Mouse (Mus musculus) skeletal muscle tissue, adult 2 months (tissue): Measurements from ENCODE around the gene Mef2b.
"Not testable (repeated sequence)": the region's sequence is repeated elsewhere in the genome, so short reads cannot be mapped to it uniquely, and the experiment has no call there.

Source experiments
- DNase-seq: peaks from one replicate; pipeline ENCODE4 v3.0.0-alpha.2; 2012; ENCODE audit warnings: low read depth, low spot score

Gene Mef2b

DNA sequence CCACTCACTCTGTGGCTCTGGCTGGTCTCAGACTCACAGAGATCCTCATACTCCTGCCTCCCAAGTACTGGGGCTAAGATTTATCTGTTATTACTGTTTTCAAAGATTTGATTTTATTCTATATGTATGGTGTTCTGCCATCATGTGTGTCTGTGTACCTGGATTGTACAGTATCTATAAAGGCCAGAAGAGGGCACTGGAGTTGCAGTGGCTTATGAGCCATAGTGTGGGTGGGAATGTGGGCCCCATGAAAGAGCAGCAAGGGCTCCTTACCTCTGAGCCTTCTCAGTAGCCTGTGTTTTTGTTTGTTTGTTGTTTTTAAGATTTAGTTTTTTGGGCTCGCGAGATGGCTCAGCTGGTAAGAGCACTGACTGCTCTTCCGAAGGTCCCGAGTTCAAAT is 39.6 kb downstream of the Mef2b start:
- DNase-seq: no peak

DNA sequence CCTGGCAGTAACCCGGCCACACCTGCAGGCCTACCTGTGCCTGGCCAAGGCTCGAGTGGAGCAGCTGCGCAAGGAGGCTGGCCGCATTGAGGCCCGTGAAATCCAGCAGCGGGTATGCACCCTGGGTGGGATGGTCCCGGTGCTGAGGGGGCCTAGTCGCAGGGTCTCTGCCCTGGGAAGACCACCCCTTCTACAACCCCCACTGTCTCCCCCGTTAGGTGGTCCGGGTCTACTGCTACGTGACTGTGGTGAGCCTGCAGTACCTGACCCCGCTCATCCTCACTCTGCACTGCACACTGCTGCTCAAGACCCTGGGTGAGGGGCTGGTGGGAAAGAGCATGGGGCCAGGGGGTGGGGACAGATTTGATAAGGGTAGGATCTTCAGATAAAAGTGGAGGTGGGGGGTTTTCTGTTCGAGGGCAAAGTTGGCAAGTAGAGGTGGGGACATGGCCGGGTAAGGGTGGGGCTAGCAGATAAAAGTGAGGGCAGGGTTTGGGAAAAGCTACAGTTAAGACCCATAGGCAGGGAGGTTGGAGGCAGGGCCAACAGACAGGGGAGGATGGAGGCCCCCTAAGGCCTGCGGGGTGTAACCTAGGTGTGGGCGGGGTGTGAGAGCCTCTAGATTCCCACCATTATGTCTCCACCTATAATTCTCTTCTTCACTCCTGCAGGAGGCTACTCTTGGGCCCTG is 41.8 kb downstream of the Mef2b start:
- DNase-seq: no peak

DNA sequence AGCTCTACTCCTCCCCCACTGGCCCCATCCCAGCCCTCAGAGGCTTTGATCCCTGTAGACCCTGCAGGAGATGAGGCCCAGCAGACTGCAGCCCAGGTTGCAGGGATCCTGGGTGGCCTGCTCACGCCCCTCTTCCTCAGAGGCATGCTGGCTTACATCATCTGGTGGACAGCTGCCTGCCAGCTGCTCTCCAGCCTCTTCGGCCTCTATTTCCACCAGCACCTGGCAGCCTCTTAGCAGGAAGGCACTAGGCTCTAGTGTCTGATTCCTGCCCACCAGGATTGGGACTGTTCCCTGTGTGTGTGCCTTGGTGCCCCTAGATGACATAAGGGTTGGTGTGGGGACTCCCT is 42.4 kb downstream of the Mef2b start:
- DNase-seq: no peak

DNA sequence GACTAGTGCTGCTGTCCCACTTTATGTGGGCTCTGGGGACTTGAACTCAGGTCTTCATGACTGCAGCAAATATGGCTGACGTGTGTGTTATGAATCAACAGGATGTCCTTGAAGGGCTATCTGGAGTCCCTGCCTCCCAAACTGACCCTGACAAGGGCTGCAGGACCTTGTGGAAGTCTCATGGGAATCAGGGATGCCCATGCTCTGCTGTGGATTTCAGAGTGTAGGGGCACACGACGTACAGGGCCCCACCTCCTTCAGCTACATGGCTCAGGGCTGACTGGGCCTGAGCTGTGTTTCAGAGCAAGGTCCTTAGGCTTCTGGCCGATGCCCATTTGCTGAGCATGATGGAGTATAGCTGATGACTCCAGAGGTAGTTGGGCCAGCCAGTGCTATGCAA is 43.7 kb downstream of the Mef2b start:
- no peak for DNase-seq

DNA sequence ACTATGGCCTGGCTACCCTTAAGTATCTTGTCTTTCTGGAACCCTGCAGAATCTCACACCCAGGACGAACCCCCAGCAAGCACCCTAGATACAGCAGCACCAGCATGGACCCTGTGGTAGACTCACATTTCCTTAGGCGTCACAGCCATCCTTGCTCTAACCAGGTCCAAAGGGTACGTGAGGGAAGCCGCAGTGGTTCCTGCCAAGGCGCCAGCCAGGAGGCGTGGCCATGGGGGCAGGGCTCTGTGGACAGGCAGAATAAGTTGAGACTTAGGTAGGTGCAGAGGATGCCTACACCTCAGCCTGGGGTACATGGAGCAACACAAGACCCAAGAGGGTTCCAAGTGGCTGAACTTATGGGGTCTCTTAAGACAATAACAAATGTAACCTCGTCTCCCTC is 49.2 kb downstream of the Mef2b start:
- no peak for DNase-seq

DNA sequence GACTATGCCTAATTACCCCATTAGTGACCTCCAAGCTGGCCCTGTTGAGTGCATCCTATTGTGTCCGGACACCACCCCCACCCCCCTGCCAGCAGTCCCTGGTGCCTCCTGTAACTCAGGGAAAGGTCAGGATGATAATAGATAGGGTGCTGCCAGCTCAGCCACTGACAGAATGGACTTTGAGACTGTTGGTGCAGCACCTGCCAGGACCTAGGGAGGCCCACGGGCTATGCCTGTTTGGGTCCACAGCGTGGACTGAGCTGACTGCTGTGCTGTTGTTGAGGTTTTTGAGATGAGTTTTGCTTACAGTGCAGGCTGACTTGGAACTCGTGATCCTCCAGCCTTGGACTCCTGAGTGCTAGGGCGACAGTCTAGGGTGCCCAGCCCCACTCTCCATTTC is 53.7 kb downstream of the Mef2b start:
- no peak for DNase-seq

DNA sequence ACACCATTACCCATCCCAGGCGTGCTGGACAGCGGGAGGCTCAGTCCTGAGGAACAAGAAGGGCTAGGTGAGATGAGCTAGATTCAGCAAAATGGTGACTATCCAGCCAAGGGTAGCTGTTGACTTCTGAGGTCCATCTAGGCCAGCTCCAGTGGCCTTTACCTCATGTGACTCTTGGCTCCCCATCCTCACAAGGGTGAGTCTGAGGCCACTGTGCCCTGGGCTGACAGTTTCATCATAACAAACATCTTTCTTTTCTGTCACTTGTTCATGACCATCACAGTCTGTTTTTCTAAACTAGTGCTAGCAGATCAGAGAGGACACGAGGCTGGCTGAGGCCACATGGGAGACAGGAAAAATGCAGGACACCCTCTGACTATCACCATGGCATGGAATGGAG is 54.7 kb downstream of the Mef2b start:
- DNase-seq: no peak

DNA sequence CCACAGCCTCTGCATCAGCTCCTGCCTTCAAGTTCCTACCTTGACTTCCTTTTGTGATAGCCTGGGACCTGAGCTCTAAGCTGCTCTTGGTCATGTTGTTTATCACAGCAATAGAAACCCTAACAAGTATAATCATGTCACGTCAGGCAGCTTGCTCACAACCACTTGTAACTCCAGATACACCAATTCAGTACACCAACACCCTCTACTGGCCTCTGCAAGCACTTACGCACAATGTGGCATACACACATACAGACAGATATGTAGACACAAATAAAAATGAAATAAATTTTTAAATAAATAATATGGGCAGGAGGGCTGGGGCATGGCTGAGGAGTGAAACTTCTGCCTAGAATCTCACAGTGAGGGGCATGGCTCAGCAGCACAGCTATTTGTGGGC is 56.3 kb downstream of the Mef2b start:
- no peak for DNase-seq

DNA sequence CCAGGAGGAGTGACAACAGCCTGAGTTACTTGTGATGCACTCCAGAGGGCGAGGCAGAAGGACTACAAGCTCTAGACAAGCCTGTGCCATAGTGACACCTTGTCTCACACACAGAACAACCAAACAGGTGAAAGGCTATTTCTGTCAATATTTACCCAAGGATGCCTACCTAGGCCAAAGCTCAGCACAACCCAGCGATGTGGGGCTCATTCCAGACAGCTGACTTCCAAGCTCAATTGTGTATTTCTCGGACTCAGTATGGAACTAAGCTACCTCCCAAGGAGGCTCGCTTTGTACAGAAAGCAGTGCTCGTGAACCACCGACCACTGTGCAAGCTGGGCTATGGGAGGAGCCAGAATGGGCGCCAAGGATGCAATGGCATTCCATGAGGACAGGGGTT is 58.1 kb downstream of the Mef2b start:
- no peak for DNase-seq

DNA sequence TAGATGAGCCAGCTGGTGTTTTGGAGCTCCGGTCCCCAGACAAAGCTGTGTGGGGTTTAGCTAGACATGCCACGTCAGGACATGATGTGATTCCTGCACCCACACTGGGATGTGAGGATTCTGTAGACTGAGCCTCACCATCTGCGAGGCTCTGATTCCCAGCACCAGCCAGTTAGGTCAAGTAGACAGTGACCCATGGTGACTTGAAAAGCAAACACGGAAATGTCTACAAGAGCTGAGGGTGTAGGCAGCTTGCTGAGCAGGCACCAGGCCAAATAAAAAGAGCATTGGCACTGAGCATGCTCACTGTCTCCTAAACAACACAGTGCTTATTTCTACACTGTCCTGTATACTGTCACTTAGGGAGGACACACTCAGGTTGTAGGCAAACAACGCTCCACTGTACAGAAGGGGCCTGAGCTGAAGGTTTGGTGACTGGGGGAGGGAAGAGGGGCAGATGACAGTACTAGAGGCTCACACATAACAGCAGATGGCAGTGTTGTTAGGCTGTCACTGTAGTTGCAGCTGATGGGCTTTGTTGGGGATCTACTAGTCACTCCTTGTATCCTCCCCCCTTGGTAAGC is 60.7 kb downstream of the Mef2b start:
- DNase-seq: no peak

DNA sequence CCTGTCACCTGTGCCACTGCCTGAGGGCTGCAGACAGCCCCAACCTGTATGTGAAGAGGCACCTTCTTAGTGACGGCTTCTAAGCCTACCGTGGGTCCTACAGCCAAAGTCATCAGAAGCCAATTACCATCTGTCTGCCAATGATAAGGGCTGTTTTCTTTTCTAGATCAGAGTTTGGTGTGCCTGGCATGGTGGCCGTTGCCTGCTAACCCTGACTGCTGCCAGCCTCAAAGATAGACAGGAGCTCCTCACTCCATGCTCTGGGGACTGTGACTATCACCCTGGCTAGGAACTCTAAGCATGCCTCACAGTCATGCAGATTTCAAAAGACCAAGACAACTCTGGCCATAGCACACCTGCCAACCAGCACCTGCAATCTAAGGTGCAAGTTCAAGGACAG is 61.9 kb downstream of the Mef2b start:
- no peak for DNase-seq

DNA sequence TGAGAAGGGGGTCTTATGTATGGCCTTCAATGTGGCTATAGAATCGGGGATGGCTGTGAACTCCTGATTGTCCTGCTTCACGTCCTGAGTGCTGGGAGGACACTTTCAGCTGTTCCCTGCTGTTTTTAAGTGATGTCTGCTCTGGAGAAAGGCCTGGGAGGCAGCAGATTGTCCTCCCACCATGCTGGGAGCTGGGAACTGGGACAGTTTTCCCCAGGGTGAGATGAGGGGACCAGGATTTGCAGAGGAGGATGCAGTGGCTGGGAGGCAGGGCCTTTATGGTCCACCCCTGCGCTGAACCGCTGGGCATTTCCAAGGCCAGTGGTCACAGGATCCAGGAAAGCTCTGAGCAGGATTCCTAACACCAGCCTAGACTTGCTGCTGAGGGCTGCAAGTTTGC is 63.6 kb downstream of the Mef2b start:
- DNase-seq: no peak

DNA sequence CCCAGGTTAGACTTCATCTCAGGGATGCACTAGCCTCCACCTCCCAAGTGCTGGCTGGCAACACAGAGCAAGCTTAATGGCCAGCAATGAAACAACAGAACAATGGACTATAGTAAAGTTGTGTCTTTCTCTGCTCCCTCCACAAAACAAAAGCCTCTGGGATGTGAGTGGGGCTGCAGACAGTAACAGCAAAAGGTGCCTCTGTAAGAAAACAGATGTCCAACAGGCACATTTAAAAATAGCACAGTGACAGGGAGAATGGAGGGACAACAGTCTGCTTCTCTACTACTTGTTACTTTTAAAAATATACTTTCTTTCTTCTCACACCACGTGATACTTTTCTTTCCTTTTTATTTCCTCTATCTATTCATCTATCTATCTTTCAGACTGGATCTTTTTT is 65.2 kb downstream of the Mef2b start:
- DNase-seq: no peak

DNA sequence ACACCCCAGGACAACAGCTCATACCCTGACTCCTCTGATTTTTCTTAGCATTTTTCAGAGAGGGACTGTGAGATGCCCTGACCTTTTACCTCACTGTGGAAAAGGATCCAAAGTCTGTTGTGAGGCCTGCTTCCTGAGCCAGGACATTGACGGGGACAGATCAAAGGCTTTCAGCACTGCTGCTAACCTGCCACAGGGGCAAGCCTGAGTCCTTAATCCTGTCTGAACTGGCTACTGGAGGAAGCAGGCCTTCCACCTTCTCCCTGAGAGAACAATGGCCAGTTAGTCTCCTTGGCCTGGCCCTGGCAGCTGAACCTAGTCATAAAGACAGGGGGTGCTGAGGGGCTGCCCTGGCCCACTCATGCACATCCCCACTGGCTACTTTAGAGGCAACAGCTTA is 68.6 kb downstream of the Mef2b start:
- DNase-seq: no peak

DNA sequence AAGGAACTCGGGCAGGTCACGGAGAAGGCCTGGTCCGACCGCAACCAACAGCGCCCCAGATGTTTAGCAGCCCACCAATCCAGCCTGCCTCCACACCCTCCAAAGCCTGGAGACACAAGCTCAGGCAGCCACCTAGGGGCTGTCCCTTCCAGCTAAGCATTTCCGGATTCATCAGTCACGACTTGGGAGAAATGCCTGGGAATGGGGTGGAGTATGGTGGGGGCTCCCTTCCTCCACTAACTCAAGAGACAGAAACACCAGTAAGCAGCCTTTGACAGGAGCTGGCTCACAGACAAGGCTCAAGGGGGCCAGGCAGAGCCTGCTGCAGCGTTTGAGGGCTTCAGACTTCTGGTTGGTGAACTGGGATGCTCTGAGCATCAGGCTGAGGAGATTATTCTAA is 71.0 kb downstream of the Mef2b start:
- DNase-seq: no peak

DNA sequence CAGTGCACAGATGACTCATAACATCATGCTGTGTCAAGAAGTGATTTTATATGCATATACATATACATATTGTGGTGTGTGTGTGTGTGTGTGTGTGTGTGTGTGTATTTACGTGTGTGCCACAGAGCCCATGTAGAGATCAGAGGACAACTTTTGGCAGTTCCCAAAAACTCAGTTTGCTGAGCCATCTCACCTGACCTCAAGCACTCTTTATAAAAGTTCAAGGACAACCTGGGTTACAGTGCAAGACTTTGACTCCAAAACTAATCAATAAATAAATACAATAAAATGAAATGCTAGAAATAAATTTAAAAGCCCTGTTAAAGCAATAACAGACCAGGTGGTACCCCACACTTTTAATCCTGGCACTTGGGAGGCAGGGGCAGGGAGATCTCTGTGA is 71.8 kb downstream of the Mef2b start:
- no peak for DNase-seq

DNA sequence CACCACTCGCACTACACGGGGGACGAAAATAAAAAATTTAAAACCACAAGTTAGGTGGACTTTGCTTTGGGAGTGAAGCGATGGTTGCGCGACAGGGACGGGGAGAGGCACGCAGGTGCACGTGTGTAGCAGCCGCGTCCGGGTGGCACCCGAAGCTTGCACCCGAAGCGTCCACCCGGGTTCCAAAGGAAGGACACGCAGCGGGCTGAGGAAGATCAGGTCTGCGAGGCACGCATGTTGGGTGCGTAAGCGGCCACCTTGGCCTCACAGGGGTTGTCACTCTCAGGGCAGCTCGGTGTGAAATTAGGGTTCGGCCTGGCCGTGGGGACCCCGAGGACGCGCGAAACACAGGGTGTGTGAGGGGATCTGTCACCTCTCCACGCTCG is 72.2 kb downstream of the Mef2b start:
- DNase-seq: no peak

DNA sequence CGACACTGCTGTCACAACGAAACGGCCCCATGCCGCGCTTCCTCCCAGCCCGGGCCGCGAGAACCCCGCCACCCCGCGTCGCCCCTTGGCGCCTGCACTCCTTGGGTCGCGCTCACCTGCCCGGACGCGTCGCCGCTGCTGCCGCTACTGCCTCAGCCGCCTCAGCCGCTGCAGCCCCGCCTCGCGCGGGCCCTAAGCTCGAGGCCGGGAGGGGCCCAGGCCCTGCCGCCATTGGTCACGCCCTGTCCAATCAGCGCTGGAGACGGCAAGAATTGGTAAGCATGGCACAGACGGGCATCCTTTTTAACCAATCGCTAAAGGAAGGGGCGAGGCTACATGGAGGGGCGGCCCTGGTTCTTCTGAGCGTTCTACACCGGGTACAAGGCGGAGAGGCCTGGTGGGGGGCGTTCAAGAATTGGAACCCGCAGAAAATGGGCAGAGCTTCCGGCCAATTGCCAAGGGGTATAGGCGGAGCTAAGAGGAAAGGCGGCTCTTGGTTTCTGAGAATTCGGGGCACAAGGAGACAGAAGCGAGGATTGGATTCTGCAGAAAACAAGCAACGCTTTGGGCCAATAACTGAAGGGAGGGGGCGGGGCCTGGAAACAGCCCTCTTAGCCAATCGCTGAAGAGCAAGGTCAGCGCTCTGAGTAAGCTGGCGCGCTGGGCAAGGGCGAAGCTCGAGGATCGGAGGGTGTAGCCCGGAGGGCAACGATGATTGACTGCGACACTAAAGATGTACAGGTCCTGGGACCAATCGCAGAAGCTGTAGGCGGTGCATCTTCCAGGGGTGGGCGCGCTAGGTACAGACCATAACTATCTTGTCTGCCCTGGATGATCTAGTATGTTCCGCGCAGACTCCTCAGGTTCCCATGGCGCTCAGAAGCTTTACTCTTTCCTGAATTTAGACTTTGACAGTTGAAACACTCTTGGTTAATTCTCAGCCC is 72.9 kb downstream of the Mef2b start, which contains the start of gene Slc25a42:
Slc25a42 (minus strand) TSS at position 194 of the 944 bp plus-strand sequence.
- peak; percentile 99 for DNase-seq

DNA sequence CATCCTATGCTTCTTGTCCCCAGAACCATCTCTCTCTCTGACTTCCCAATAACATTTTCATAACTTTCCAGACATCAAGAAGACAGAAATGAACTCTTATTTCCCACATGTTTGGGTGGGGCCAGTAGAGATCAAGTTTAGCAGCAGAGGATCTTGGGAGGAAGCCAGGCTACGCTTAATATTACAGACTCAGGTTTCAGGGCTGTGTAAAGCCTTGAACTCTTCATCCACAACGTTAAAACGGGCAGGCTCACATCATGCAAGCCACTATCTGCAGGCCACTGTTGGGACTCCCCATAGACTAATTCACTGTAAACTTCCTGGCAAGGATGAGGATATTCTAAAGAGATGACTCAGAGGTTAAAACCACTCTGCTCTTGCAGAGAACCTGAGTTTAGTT is 74.9 kb downstream of the Mef2b start:
- DNase-seq: no peak

DNA sequence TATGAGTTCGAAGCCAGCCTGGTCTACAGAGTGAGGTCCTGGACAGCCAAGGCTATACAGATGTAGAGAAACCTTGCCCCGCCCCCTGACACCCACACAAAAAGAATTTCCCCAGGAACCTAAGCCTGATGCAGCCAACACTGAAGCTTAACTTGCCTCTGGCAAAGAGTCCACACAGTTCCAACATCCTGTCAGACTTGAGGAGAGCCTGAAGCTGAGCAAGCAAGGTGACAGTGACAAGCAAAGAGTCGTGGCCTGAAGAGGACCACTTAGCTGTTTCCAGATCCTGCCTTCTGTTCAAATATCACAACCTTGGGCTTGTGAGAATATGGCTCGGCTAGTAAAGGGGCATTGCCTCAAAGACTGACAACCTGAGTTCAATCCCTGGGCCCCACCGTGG is 75.6 kb downstream of the Mef2b start:
- no peak for DNase-seq

DNA sequence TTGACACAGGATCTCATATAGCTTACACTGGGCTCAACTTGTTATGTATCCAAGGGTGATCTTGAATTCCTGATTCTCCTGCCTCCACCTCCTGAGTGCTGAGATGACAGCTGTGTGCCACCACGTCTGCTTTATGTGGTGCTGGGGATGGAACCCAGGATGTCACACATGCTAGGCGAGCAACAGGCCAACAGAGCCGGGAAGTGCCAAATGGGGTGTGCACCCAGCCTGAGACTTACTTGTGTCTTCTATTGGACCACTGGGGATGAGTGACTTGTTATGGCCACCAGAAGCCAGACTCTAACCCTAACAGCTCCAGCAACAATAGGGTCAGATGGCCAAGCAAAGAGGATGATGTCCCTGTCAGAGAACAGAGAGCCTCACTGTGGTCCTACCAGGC is 76.7 kb downstream of the Mef2b start:
- DNase-seq: not testable (repeated sequence)

DNA sequence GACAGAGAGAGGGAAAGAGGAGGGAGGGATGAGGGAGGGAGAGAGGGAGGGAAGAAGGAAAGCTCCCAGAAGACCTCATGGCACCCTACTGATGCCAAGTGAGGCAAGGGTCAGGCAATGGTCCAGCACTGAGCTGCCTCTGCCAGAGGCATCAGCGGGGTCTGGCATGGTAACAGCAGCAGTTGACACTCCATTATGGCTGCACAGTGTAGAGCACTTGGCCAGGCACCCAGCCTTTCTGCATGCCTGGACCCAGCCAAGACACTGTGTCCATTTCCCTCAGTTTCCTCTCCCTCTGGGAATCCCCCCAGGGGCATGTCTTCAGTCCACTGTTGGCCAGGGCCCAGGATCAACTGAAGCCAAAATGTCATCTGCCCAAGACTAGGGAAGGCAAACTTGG is 77.1 kb downstream of the Mef2b start:
- peak; percentile 91 for DNase-seq
